Mouse (Mus musculus): ENCODE results near the gene Scaf8. TPM values are rescaled to one million over a fixed set of nuclear protein-coding genes. Genes with fewer than 3 reads are reported as not detected.
"Not testable (repeated sequence)": the region's sequence is repeated elsewhere in the genome, so short reads cannot be mapped to it uniquely, and the experiment has no call there.

The Scaf8 gene
- polyA plus RNA-seq, 1 experiment: 16.3 TPM

DNA sequence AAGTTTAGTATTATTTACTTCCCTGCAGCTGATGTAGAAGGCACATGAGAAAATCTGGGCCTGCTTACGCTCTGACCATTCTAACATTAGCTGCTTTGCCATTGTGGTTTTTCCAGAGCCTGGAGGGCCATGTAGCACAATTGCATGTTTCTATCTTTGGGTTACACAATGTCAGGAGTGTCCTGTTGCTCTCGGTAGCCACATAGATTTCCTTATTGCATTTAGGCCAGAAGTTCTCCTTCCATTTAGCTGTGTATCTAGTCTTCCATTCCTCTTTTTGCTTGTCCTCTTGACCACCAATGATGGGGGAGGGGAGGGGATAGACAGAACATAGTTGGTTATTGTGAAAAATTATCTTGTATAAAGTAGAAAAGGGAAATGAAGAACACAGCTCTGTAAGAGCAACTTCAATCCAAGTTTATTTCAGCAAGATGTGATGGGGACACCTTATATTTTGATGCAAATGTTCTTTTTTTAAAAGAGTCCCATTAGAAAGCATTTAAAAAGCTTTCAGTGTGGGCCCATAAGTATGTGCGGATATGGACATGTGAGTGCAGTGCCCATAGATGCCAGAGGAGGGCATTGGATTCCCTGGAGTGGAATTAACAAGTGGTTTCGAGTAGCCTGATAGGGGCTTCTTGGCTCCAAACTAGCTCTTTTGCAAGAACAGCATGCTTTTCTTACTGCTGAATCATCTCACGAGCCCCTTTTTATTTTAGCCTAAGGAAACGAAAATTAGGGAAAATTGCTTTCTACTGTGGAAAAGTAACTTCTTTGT, 10.4 kb upstream of the Scaf8 start:
- H3K79me3 ChIP-seq (ENCODE audit: low read depth): no peaks in the 10 kb centered on the region

GRCm38 (mm10) chr17:3105022-3105421, 9.8 kb upstream of the Scaf8 start:
- H3K79me3 ChIP-seq (ENCODE audit: low read depth): no peaks in the 10 kb centered on the region
- no peak overlapping the region for H3ac ChIP-seq (ENCODE audit: control insufficient read depth, insufficient read length, low read depth)
- H3K36me3 ChIP-seq (ENCODE audit: control insufficient read depth, insufficient read depth): no peaks in the 10 kb centered on the region
- no peak overlapping the region for H3K4me3 ChIP-seq (ENCODE audit: insufficient read depth, poor library complexity, severe bottlenecking)
- no peaks in the 10 kb centered on the region for H3K79me2 ChIP-seq (ENCODE audit: control insufficient read depth, insufficient read depth)
- no peak for TF ChIP-seq USF1 (IDR thresholded peaks at IDR 0.05; ENCODE audit: low read depth)
- TF ChIP-seq CTCF (IDR thresholded peaks at IDR 0.05; ENCODE audit: control insufficient read depth, insufficient read depth, insufficient read length): no peak
- no peak for TF ChIP-seq CEBPB (IDR thresholded peaks at IDR 0.05; ENCODE audit: low read depth)
- TF ChIP-seq FOSL1 (IDR thresholded peaks at IDR 0.05; ENCODE audit: insufficient read depth, low read length, poor library complexity, severe bottlenecking): no peak
- TF ChIP-seq MYOG (IDR thresholded peaks at IDR 0.05; ENCODE audit: control insufficient read depth, extremely low read depth, insufficient read length): no peak
- no peak for TF ChIP-seq MAX (IDR thresholded peaks at IDR 0.05)
- no peak for TF ChIP-seq MYOD1 (IDR thresholded peaks at IDR 0.05; ENCODE audit: control insufficient read depth, insufficient read length, low read depth)
- H3K27me3 ChIP-seq (ENCODE audit: control insufficient read depth, insufficient read depth, insufficient read length): no peaks in the 10 kb centered on the region

More for the DNA sequence above, 10.4 kb upstream of the Scaf8 start:
- Histone ChIP-seq H3K27me3 (ENCODE audit: control insufficient read depth, insufficient read depth, insufficient read length) (no peaks in the 10 kb centered on the region), H3K36me3 (ENCODE audit: control insufficient read depth, insufficient read depth) (no peaks in the 10 kb centered on the region), H3K4me3 (ENCODE audit: insufficient read depth, poor library complexity, severe bottlenecking) (no peak overlapping the region), H3ac (ENCODE audit: control insufficient read depth, insufficient read length, low read depth) (no peak overlapping the region), H3K79me2 (ENCODE audit: control insufficient read depth, insufficient read depth) (no peaks in the 10 kb centered on the region)
- TF ChIP-seq CEBPB (IDR thresholded peaks at IDR 0.05; ENCODE audit: low read depth) (no peak), MAX (IDR thresholded peaks at IDR 0.05) (no peak), CTCF (IDR thresholded peaks at IDR 0.05; ENCODE audit: control insufficient read depth, insufficient read depth, insufficient read length) (no peak), FOSL1 (IDR thresholded peaks at IDR 0.05; ENCODE audit: insufficient read depth, low read length, poor library complexity, severe bottlenecking) (no peak), MYOD1 (IDR thresholded peaks at IDR 0.05; ENCODE audit: control insufficient read depth, insufficient read length, low read depth) (no peak), MYOG (IDR thresholded peaks at IDR 0.05; ENCODE audit: control insufficient read depth, extremely low read depth, insufficient read length) (no peak), USF1 (IDR thresholded peaks at IDR 0.05; ENCODE audit: low read depth) (no peak)

GRCm38 (mm10) chr17:3113737-3114357, 925 bp upstream of the Scaf8 start:
- Histone ChIP-seq H3K27me3 (ENCODE audit: control insufficient read depth, insufficient read depth, insufficient read length) (no peaks in the 10 kb centered on the region), H3K79me3 (ENCODE audit: low read depth) (peaks cover 40% of the 10 kb centered on the region), H3K36me3 (ENCODE audit: control insufficient read depth, insufficient read depth) (peaks cover 9% of the 10 kb centered on the region), H3K4me3 (ENCODE audit: insufficient read depth, poor library complexity, severe bottlenecking) (peak overlapping the region; percentile 63), H3ac (ENCODE audit: control insufficient read depth, insufficient read length, low read depth) (peak overlapping the region; percentile 99), H3K79me2 (ENCODE audit: control insufficient read depth, insufficient read depth) (peaks cover 50% of the 10 kb centered on the region)
- no peak for TF ChIP-seq CTCF (IDR thresholded peaks at IDR 0.05; ENCODE audit: control insufficient read depth, insufficient read depth, insufficient read length)
- no peak for TF ChIP-seq MAX (IDR thresholded peaks at IDR 0.05)
- no peak for TF ChIP-seq CEBPB (IDR thresholded peaks at IDR 0.05; ENCODE audit: low read depth)
- no peak for TF ChIP-seq MYOD1 (IDR thresholded peaks at IDR 0.05; ENCODE audit: control insufficient read depth, insufficient read length, low read depth)
- no peak for TF ChIP-seq USF1 (IDR thresholded peaks at IDR 0.05; ENCODE audit: low read depth)
- TF ChIP-seq MYOG (IDR thresholded peaks at IDR 0.05; ENCODE audit: control insufficient read depth, extremely low read depth, insufficient read length): no peak

GRCm38 (mm10) chr17:3114358-3114719, 433 bp upstream of the Scaf8 start:
- Histone ChIP-seq H3K79me3 (ENCODE audit: low read depth) (peaks cover 45% of the 10 kb centered on the region), H3K36me3 (ENCODE audit: control insufficient read depth, insufficient read depth) (peaks cover 9% of the 10 kb centered on the region), H3K4me3 (ENCODE audit: insufficient read depth, poor library complexity, severe bottlenecking) (peak overlapping the region; percentile 63), H3ac (ENCODE audit: control insufficient read depth, insufficient read length, low read depth) (peak overlapping the region; percentile 99), H3K27me3 (ENCODE audit: control insufficient read depth, insufficient read depth, insufficient read length) (no peaks in the 10 kb centered on the region), H3K79me2 (ENCODE audit: control insufficient read depth, insufficient read depth) (peaks cover 55% of the 10 kb centered on the region)
- TF ChIP-seq MYOD1 (IDR thresholded peaks at IDR 0.05; ENCODE audit: control insufficient read depth, insufficient read length, low read depth) (no peak), USF1 (IDR thresholded peaks at IDR 0.05; ENCODE audit: low read depth) (no peak), MAX (IDR thresholded peaks at IDR 0.05) (no peak), CEBPB (IDR thresholded peaks at IDR 0.05; ENCODE audit: low read depth) (no peak), CTCF (IDR thresholded peaks at IDR 0.05; ENCODE audit: control insufficient read depth, insufficient read depth, insufficient read length) (no peak), MYOG (IDR thresholded peaks at IDR 0.05; ENCODE audit: control insufficient read depth, extremely low read depth, insufficient read length) (no peak), FOSL1 (IDR thresholded peaks at IDR 0.05; ENCODE audit: insufficient read depth, low read length, poor library complexity, severe bottlenecking) (no peak)

DNA sequence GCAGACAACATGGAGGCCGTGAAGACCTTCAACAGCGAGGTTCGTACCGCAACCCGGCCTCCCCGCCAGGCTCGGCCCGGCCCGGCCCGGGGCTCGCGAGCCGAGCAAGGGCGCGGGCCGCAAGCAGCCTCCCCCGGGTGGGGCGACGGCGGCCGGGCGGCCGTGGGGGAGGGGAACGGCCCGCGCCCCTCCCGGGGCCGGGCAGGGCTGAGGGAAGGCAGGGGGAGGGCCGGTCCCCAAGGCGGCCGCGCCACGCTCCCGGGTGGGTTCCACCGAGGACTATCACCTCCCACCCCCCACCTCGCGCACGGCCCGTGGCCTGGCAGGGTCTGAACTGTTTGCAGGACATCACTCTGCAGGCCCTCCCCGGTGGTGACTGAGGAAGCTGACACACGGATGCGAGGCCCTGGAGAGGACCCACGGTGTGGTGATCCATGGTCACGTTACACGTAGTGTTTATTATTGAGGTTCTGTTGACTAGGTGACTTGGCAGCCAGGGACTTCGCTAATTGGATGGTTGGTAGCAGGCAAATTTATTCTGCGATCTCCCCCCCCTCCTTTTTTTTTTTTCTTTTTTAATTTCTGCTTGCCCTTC, 705 bp downstream of the Scaf8 start:
- peaks cover 9% of the 10 kb centered on the region for H3K36me3 ChIP-seq (ENCODE audit: control insufficient read depth, insufficient read depth)
- H3K27me3 ChIP-seq (ENCODE audit: control insufficient read depth, insufficient read depth, insufficient read length): no peaks in the 10 kb centered on the region
- peaks cover 66% of the 10 kb centered on the region for H3K79me2 ChIP-seq (ENCODE audit: control insufficient read depth, insufficient read depth)
- TF ChIP-seq USF1 (IDR thresholded peaks at IDR 0.05; ENCODE audit: low read depth) (no peak), CTCF (IDR thresholded peaks at IDR 0.05; ENCODE audit: control insufficient read depth, insufficient read depth, insufficient read length) (no peak), MAX (IDR thresholded peaks at IDR 0.05) (no peak), MYOD1 (IDR thresholded peaks at IDR 0.05; ENCODE audit: control insufficient read depth, insufficient read length, low read depth) (no peak), MYOG (IDR thresholded peaks at IDR 0.05; ENCODE audit: control insufficient read depth, extremely low read depth, insufficient read length) (no peak), FOSL1 (IDR thresholded peaks at IDR 0.05; ENCODE audit: insufficient read depth, low read length, poor library complexity, severe bottlenecking) (no peak), CEBPB (IDR thresholded peaks at IDR 0.05; ENCODE audit: low read depth) (no peak)
- peak overlapping the region; percentile 63 for H3K4me3 ChIP-seq (ENCODE audit: insufficient read depth, poor library complexity, severe bottlenecking)
- peaks cover 56% of the 10 kb centered on the region for H3K79me3 ChIP-seq (ENCODE audit: low read depth)
- peak overlapping the region; percentile 99 for H3ac ChIP-seq (ENCODE audit: control insufficient read depth, insufficient read length, low read depth)

DNA sequence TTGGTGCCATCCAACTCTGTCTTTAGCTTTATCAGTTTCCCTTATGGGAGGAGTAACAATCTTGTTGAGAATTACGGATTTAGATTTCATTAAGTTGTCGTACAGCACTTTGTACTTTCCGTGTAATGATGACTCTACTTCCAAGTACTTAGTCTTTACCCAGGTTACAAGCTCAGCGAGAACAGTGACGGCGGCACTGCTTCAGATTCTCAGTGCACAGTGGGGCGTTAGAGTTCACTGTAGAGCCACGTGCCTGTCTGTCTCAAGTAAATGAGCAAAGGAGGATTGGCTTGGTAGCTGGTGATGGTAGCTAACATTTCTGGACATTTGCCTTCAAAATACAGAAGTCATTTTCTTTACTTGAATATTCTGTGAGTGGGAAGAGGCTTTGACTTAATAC, 6.2 kb downstream of the Scaf8 start:
- not testable (repeated sequence) for H3ac ChIP-seq (ENCODE audit: control insufficient read depth, insufficient read length, low read depth); H3K27me3 ChIP-seq (ENCODE audit: control insufficient read depth, insufficient read depth, insufficient read length); H3K4me3 ChIP-seq (ENCODE audit: insufficient read depth, poor library complexity, severe bottlenecking)
- peaks cover 16% of the 10 kb centered on the region for H3K36me3 ChIP-seq (ENCODE audit: control insufficient read depth, insufficient read depth)
- peaks cover 95% of the 10 kb centered on the region for H3K79me3 ChIP-seq (ENCODE audit: low read depth)
- peaks cover 100% of the 10 kb centered on the region for H3K79me2 ChIP-seq (ENCODE audit: control insufficient read depth, insufficient read depth)

- H3K4me3 ChIP-seq (ENCODE audit: insufficient read depth, poor library complexity, severe bottlenecking); H3ac ChIP-seq (ENCODE audit: control insufficient read depth, insufficient read length, low read depth); H3K27me3 ChIP-seq (ENCODE audit: control insufficient read depth, insufficient read depth, insufficient read length): not testable (repeated sequence)
- peaks cover 97% of the 10 kb centered on the region for H3K79me3 ChIP-seq (ENCODE audit: low read depth)
- H3K36me3 ChIP-seq (ENCODE audit: control insufficient read depth, insufficient read depth): peaks cover 21% of the 10 kb centered on the region
- H3K79me2 ChIP-seq (ENCODE audit: control insufficient read depth, insufficient read depth): peaks cover 100% of the 10 kb centered on the region
Measured at GRCm38 (mm10) chr17:3123581-3123980, 8.8 kb downstream of the Scaf8 start.

All from C2C12 (cell line).